Mouse (Mus musculus): Measurements from ENCODE around the gene Dlg2.

GRCm38 (mm10) chr7:90440044-90440443, 36.4 kb upstream of the Dlg2 start:
- TF ChIP-seq GATA1 (IDR thresholded peaks at IDR 0.05; ENCODE audit: borderline replicate concordance, low read length) = no peak
- TF ChIP-seq FLI1 (IDR thresholded peaks at IDR 0.05; ENCODE audit: low read length) = no peak
